Mouse (Mus musculus): ENCODE data around the gene Tmc6.
A peak's percentile ranks its signal among the peaks of the same experiment; 100 is the strongest.

- TF ChIP-seq POLR2A (IDR thresholded peaks at IDR 0.05; ENCODE audit: insufficient read depth, low read depth, low read length) (peak; percentile 37; the same call in 1 of the 2 replicates), CTCF (IDR thresholded peaks at IDR 0.05) (no peak)
Measured at GRCm38 (mm10) chr11:117828888-117829604, 47.0 kb upstream of the Tmc6 start.
